Mouse (Mus musculus) cerebellum, postnatal 14 days (tissue): ENCODE measurements around the gene Neurog1.

Experiments used
- DNase-seq, 2 experiments: peaks; one replicate each; pipeline ENCODE4 v3.0.0; 2021; ENCODE audit warnings: mixed read lengths in 2 of 2

Neurog1 gene

GRCm38 (mm10) chr13:56251924-56252619, at the start of gene Neurog1:
Gene Neurog1 (minus strand): TSS chr13:56252163.
- DNase-seq: peak; percentile 33 to 40

GRCm38 (mm10) chr13:56299336-56299735, 47.4 kb upstream of the Neurog1 start:
- no peak for DNase-seq

GRCm38 (mm10) chr13:56296659-56297020, 44.7 kb upstream of the Neurog1 start:
- peak; percentile 62 to 74 for DNase-seq

GRCm38 (mm10) chr13:56295943-56296658, 44.1 kb upstream of the Neurog1 start, which contains the start of gene Cxcl14:
Gene Cxcl14 (minus strand): TSS chr13:56296551.
- DNase-seq: peak in 1 of 2 experiments; percentile 33

GRCm38 (mm10) chr13:56295586-56295942, 43.6 kb upstream of the Neurog1 start:
- no peak for DNase-seq

- DNase-seq: peak in 1 of 2 experiments; percentile 24
Observed at GRCm38 (mm10) chr13:56294908-56295307, 42.9 kb upstream of the Neurog1 start.

- DNase-seq: no peak
Observed at GRCm38 (mm10) chr13:56289998-56290397, 38.0 kb upstream of the Neurog1 start.

GRCm38 (mm10) chr13:56289261-56289660, 37.3 kb upstream of the Neurog1 start:
- DNase-seq: no peak

- DNase-seq: no peak
Observed at GRCm38 (mm10) chr13:56288601-56289000, 36.6 kb upstream of the Neurog1 start.

- no peak for DNase-seq
Observed at GRCm38 (mm10) chr13:56287091-56287490, 35.1 kb upstream of the Neurog1 start.

GRCm38 (mm10) chr13:56283321-56283720, 31.4 kb upstream of the Neurog1 start:
- peak in 1 of 2 experiments; percentile 48 for DNase-seq

- peak in 1 of 2 experiments; percentile 43 for DNase-seq
Observed at GRCm38 (mm10) chr13:56280356-56280755, 28.4 kb upstream of the Neurog1 start.

GRCm38 (mm10) chr13:56279439-56279838, 27.5 kb upstream of the Neurog1 start:
- peak; percentile 94 to 96 for DNase-seq

GRCm38 (mm10) chr13:56275171-56275570, 23.2 kb upstream of the Neurog1 start:
- DNase-seq: no peak

GRCm38 (mm10) chr13:56270124-56270523, 18.2 kb upstream of the Neurog1 start:
- no peak for DNase-seq

- DNase-seq: peak; percentile 28 to 55
Observed at GRCm38 (mm10) chr13:56267396-56267795, 15.4 kb upstream of the Neurog1 start.

- DNase-seq: peak; percentile 60 to 62
Observed at GRCm38 (mm10) chr13:56266435-56266834, 14.5 kb upstream of the Neurog1 start.

GRCm38 (mm10) chr13:56265661-56266060, 13.7 kb upstream of the Neurog1 start:
- DNase-seq: peak; percentile 41 to 51

- DNase-seq: no peak
Observed at GRCm38 (mm10) chr13:56262269-56262668, 10.3 kb upstream of the Neurog1 start.

- DNase-seq: no peak
Observed at GRCm38 (mm10) chr13:56260344-56260780, 8.4 kb upstream of the Neurog1 start.

- DNase-seq: no peak
Observed at GRCm38 (mm10) chr13:56259926-56260250, 7.9 kb upstream of the Neurog1 start.

GRCm38 (mm10) chr13:56259021-56259925, 7.3 kb upstream of the Neurog1 start:
- peak in 1 of 2 experiments; percentile 43 for DNase-seq
